Mouse (Mus musculus) neutrophil, adult 5-6 weeks (primary cell): ENCODE data around the gene Hsp90b1. TPM values are rescaled to one million over a fixed set of nuclear protein-coding genes. Genes with fewer than 3 reads are reported as not detected.
"Not testable (repeated sequence)": the region's sequence is repeated elsewhere in the genome, so short reads cannot be mapped to it uniquely, and the experiment has no call there.

Source experiments
- ATAC-seq: fragments of 151-379, 151-347 bp; 2 replicates; pipeline ENCODE4 v1.8.0; 2017; ENCODE audit warnings: mild to moderate bottlenecking, moderate TSS enrichment; ENCODE audit not compliant: insufficient number of reproducible peaks, poor library complexity, low FRiP score, severe bottlenecking; ENCODE audit errors: extremely low read depth
- total RNA-seq: library from RNA; stranded (forward); fragments of 200-1000 nt; gene quantifications from 2 replicates; pipeline ENCODE4 v1.2.3, GENCODE M21; 2017

The Hsp90b1 gene
- total RNA-seq, result 356 and 362 TPM in 2 replicates

- ATAC-seq, result peak; percentile 85
Observed at GRCm38 (mm10) chr10:86705318-86705921, at the start of gene Hsp90b1, which contains the start of gene Ttc41. Gene Hsp90b1, minus strand, starts transcription at chr10:86705509. Gene Ttc41, plus strand, starts transcription at chr10:86705811.

- no peak for ATAC-seq
Observed at GRCm38 (mm10) chr10:86744306-86744705, 39.0 kb upstream of the Hsp90b1 start.

- no peak for ATAC-seq
Observed at GRCm38 (mm10) chr10:86742918-86743317, 37.6 kb upstream of the Hsp90b1 start.

DNA sequence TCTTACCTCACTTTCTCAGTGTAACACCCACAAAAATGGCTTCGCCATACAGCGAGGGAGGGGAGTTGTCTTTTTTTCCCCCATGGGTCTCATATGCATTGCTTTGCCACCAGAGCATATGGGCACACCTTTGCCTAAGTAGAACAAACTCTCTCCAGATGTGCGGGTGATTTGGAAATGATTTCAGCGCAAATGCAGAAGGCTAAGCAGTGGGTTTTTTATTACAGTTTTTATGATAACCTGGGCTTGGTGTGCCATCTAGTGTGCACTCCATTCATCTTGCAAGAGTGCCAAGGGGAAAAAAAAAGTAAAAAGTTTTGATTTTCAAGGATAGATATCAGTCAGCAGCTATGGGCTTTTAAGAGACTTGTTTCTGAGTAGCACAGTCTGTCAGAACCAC, 29.7 kb upstream of the Hsp90b1 start:
- ATAC-seq, result no peak

GRCm38 (mm10) chr10:86731500-86731863, 26.2 kb upstream of the Hsp90b1 start:
- ATAC-seq, result no peak

- ATAC-seq, result peak; percentile 46; the same call in 1 of the 2 replicates
Observed at GRCm38 (mm10) chr10:86730823-86731499, 25.7 kb upstream of the Hsp90b1 start.

- ATAC-seq, result no peak
Observed at GRCm38 (mm10) chr10:86728176-86728575, 22.9 kb upstream of the Hsp90b1 start.

GRCm38 (mm10) chr10:86727548-86727980, 22.3 kb upstream of the Hsp90b1 start:
- peak; percentile 81 for ATAC-seq

DNA sequence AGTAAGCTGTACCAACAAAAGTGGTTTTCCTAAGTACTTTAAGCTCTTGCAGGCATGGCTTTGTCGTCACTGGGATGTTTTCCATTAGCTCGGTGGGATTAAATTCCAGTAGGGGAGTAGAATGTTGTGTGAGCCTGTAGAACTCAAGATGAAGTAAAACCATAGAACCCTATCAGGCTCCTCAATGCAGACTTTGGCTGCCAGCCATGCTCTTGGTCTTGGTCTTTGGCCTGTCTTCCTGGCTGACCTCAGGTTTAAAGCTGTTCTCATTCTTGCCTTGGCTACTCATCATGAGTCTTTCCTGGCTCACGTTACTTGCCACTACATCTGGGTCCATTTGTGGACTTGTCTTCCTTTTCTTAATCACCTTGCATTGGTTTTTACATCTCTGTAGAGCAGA, 6.8 kb upstream of the Hsp90b1 start:
- no peak for ATAC-seq

- ATAC-seq, result no peak
Observed at GRCm38 (mm10) chr10:86707134-86707533, 1.8 kb upstream of the Hsp90b1 start.

DNA sequence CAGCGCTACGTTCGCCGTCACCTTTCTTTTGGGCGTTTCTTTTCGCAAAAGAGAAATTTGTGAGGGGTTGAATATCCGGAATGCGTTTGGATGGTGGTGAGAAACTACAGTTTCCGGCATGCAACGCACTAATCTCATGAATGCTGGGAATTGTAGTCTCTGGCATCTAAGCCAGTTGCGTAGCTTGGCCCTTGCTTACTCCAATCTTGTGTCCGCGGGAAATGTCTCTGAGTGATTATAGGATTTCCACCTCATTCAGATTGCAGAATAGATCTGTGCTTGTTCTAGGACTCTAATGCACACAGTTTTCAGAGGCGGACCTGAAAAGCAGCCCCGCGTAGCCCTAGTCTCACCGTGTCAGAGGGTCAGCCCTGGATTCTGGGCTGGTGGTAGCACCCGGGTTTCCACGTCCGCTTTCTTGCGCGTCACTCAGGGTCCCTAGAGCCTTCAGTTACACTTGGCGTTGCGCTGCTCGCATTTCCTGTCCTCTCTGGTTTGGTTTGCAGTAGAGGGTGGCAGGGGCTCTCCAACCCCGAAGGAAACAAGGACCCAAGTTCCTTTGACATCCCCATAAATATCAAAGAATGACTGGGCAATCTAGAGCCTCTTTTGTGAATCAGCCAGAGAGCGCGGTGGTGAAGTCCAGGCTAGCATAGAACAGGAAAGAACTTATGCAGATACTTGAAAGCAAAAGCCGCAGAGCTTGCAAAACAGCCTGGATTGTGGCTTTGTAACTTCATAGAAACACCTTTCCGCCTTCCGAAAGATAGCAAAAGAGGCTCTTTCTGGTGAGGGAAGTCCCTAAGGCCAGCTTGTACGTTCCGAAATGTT, 828 bp upstream of the Hsp90b1 start:
- ATAC-seq, result peak; percentile 68

DNA sequence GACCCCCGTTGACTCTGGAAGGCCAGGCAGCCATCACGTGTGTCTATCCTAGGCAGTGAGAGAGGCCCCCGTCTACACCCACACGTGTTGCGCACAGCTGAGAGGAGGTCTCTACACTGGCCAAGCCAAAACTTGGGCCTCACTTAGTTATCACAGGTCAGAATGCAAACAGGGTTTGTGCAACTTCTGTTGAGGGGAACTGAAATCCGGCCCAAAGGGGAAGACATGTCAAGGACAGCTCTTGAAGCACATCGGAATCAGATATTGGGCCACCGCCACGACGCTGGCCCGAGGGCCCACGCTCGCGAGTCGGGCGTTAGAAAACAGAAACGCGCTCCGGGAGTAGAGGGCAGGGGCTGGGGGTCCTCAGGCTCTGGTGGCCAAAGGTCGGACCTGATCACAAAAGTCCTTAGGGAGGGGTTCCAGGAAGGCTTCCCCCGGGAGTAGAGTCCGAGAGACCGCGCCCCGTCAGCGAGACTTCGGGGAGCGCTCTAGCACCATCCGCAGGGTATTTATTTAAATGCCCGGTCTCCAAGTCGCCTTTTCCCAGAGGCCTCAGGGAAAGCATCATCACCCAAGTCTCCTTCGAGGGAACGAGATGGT, 619 bp downstream of the Hsp90b1 start:
- ATAC-seq, result no peak

DNA sequence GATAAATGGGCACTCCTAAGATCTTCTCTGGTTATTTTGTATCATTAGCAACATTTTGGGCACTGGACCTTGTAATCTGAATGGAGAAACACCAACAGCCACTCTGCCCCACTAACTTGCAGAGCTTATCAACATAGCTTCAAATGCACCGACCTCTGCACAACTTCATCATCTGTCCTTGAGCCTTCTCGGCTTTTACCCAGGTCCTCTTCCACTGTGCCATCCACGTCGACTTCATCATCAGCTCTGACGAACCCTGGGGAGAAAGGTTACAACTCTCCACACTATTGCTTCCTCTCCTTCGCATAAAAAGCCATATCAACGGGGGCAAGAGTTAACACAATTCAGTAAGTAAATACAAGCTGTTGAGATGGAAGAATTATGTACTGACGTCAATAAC, 1.2 kb downstream of the Hsp90b1 start:
- ATAC-seq, result no peak

DNA sequence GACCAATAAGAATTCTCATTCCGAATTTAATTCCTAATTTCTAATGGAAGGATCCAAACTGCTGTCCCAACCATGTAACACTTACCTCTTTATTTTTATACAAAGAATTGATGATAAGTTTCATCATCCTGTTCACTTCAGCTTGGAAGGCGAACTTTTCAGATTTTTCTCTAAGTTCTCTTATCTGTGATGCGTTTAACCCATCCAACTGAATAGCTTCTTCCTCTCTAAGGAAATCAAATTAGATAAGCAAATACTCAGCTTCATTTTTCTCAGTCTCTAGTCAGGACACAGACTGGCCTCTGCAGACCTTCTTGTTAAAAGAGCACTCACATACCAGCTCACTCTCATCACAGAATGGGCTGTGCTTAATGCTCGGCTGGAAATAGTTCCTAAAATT, 1.9 kb downstream of the Hsp90b1 start:
- no peak for ATAC-seq

DNA sequence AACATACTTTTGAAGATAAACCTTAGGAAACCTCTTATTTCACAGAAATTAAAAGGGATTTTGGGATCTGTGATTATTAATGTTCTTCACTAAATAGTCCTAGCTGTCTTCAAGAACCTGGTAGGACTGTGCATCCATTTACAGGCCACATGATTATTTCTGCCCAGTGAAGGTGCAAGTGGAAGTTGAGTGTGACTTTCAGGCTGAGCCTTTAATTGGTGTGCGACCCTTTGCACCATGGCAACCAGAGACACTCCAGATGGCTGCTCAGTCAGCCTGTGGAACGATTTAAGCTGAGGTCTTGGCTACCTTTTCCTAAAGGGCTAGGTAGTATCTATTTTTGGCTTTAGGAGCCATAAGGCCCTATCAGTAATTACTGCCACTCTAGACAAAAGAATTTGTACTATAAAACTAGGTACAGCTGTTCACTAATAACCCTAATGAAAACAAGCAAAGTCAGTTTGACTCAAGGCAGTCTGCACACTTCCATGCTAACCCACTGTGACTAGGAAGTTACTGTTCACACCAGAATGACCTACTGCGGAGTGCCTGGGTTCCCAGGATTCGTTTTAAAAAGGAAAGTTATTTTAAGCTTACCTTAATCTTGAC, 2.9 kb downstream of the Hsp90b1 start:
- ATAC-seq, result no peak

DNA sequence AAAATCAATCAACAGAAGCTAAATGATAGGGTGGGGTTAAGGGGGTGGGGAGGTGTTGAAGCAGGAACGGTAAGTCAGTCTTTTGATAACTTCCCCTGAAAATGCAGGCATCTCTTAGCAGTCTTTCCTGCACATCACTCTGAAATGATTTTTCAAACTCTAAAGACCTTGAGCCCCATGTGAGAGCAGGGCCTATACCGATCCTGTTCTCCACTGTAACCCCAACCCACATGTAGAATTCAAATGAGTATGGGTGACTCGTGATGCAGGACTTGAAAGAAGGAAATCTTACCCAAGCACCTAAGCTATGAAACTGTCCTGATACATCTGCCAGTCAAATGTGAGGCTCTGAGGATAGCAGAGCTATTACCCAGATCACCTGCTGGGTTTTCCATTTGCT, 4.3 kb downstream of the Hsp90b1 start:
- ATAC-seq, result no peak

DNA sequence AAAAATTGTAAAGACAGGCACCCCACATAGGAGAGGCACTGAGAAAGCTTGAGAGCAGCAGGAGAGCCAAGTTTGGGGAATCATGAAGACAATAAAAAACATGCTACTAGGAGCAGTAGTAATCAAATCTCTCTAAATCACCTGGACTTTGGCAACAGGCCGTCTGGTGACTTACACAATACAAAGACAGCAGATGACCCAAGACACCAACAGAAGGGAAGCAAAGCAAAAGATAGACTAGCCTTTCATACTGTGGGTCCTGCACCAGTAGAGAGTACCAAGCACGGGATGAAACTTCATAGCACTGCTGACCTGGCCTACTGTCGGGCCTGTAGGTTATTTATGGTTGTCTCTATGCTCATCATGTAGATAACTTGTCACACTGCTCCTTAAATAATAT, 5.1 kb downstream of the Hsp90b1 start:
- no peak for ATAC-seq

GRCm38 (mm10) chr10:86686017-86686360, 19.3 kb downstream of the Hsp90b1 start:
- ATAC-seq, result not testable (repeated sequence)
